Mouse (Mus musculus) intestine, postnatal 0 days (tissue): ENCODE results near the gene Dock2. TPM values are rescaled to one million over a fixed set of nuclear protein-coding genes. Genes with fewer than 3 reads are reported as not detected.

Experiments
- ATAC-seq: fragments of 200-750 bp; cut with Nextera tagmentation; 2 replicates; pipeline ENCODE4 v1.8.0; 2017; ENCODE audit warnings: mild to moderate bottlenecking, moderate TSS enrichment, moderate library complexity
- H3K27ac ChIP-seq: fragments of 300-500 bp; sonication (generic); 2 replicates; pipeline ENCODE4 v1.5.1; 2014; ENCODE audit warnings: mild to moderate bottlenecking, low read depth, low read length, moderate library complexity
- H3K27me3 ChIP-seq: fragments of 300-500 bp; sonication (generic); replicated peaks from 2 replicates; pipeline ENCODE4 v1.6.1; 2014; ENCODE audit warnings: low read length, mixed read lengths; ENCODE audit not compliant: control insufficient read depth, insufficient read depth
- H3K36me3 ChIP-seq: fragments of 300-500 bp; sonication (generic); 2 replicates; pipeline ENCODE4 v1.6.1; 2014; ENCODE audit warnings: mild to moderate bottlenecking, moderate library complexity; ENCODE audit not compliant: control insufficient read depth, insufficient read depth
- H3K4me1 ChIP-seq: fragments of 300-500 bp; sonication (generic); replicated peaks from 2 replicates; pipeline ENCODE4 v1.6.1; 2014; ENCODE audit warnings: antibody characterized with exemption, low read length, mixed read lengths; ENCODE audit not compliant: control insufficient read depth, insufficient read depth
- H3K4me2 ChIP-seq: fragments of 300-500 bp; sonication (generic); replicated peaks from 2 replicates; pipeline ENCODE4 v1.6.1; 2014; ENCODE audit warnings: low read depth, mild to moderate bottlenecking, moderate library complexity
- H3K4me3 ChIP-seq: fragments of 300-500 bp; sonication (generic); 2 replicates; pipeline ENCODE4 v1.5.1; 2014; ENCODE audit warnings: low read depth, low read length
- H3K9ac ChIP-seq: fragments of 300-500 bp; sonication (generic); 2 replicates; pipeline ENCODE4 v1.6.1; 2014; ENCODE audit warnings: mild to moderate bottlenecking, low read depth, low read length
- H3K9me3 ChIP-seq: fragments of 300-500 bp; sonication (generic); 2 replicates; pipeline ENCODE4 v1.6.1; 2016; ENCODE audit warnings: mixed run types; ENCODE audit not compliant: control insufficient read depth
- CTCF ChIP-seq: sonication (generic); IDR thresholded peaks from 2 replicates; pipeline ENCODE4 v1.5.1; 2016; ENCODE audit warnings: low read depth, mild to moderate bottlenecking, control low read depth, antibody characterized with exemption, moderate library complexity
- WGBS: fragments of 180-500 bp; shearing (Covaris S2); extraction: QIAGEN DNeasy Blood & Tissue Kit; methylation state at CpG from one replicate; pipeline ENCODE4 v1.1.7; 2014; 5-methylcytosine and 5-hydroxymethylcytosine counted together
- polyA plus RNA-seq: library from polyadenylated mRNA; unstranded; fragments of >200 nt; fragmentation: Nextera tagmentation; extraction: Ambion mirVana; gene quantifications from 2 replicates; pipeline ENCODE4 v1.2.1, GENCODE M21; 2015

Dock2 gene
- polyA plus RNA-seq, 1 experiment from 2014 or later, result 0.60 TPM

DNA sequence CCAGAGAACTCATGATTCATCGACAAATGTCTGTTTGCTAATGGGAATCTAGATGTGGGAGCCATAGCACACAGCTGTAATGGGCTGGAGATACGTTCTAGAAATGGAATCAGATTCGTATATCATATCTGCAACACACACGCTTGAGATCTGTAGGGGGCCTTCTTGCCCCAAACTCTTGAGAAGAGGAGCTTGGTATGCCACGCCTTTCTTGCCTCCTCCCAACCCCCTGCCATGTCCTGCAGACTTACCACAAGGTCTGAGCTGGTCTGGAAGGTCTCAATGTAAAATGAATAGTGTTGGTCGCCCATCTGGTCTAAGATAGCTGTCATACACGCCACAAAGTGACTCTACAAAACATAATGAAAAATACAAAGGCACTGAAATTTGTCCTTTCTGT lies 471.5 kb downstream of the Dock2 start:
- ATAC-seq, result no peak
- no peak overlapping the region for H3K27ac ChIP-seq
- WGBS, result 64% methylated on average over 7 of the region's 7 CpGs

DNA sequence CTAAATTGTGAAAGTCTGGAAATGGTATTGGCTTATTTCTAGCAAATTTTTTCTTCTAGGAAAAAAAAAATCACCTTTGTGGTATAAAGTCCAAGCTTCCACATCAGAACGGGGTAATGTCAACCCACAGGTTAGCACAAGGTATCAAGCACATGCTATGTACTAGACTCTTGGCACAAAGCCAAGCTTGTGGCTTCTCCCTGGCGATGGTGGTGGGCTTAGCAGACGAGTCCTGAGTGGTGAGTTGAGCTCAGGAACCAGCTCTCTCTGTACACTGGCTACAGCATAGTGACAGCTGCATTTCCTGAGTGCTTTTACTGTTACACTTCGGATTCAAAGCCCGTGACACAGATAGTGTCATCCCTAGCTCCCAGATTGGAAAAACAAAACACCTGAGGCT lies 472.0 kb downstream of the Dock2 start:
- Histone ChIP-seq H3K36me3 (no peaks in the 10 kb centered on the region), H3K4me3 (no peak overlapping the region), H3K9me3 (no peaks in the 10 kb centered on the region), H3K4me2 (no peak overlapping the region), H3K27ac (no peak overlapping the region), H3K9ac (no peak overlapping the region), H3K4me1 (no peaks in the 10 kb centered on the region), H3K27me3 (no peaks in the 10 kb centered on the region)
- WGBS, result 51% methylated on average over 5 of the region's 5 CpGs
- no peak for ATAC-seq
- TF ChIP-seq CTCF, result no peak

More for the DNA sequence above, 471.5 kb downstream of the Dock2 start:
- Histone ChIP-seq H3K36me3 (no peaks in the 10 kb centered on the region), H3K4me3 (no peak overlapping the region), H3K9ac (no peak overlapping the region), H3K9me3 (no peaks in the 10 kb centered on the region), H3K4me2 (no peak overlapping the region), H3K4me1 (no peaks in the 10 kb centered on the region), H3K27me3 (no peaks in the 10 kb centered on the region)
- no peak for TF ChIP-seq CTCF

DNA sequence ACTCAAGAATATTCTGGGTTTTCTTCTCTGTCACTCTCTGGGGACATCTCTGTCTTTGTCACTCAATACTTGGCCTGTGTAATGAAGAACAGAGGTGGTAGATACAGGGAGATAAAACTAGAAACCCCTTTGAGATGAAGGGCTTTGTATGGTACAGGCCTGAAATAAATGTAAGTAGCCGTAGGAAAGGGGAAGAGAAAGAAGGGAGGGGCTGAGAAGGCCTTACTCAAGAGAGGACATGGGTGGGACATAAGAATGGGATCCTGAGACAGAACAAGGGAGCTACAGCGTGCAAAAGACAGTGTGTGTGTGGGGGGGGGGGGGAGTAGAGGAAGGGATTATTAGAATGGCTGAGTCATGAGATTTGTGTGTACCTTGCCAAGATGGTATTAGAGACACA lies 474.3 kb downstream of the Dock2 start:
- 58% methylated on average over 2 of the region's 2 CpGs for WGBS
- TF ChIP-seq CTCF, result no peak
- H3K9me3 ChIP-seq, result no peaks in the 10 kb centered on the region

DNA sequence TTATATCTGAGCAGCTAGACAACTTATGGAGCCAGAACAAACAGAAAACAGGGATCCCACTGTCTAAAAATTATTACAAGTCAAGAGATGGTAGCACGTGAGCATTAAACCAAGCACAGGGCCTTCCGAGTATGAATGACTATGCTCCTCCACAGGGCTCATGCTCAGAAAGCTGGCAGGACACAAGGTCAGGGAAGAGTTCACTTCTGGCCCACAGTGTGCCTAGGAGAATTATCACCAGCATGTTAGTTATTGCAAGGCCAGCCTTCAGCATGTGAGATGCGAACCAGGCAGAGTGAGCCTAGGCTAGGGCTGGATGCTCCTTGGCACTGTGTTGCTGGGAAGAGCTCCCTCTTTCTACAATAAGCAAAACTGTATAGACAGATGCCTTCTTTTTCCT lies 475.0 kb downstream of the Dock2 start:
- no peaks in the 10 kb centered on the region for H3K4me1 ChIP-seq
- no peak for ATAC-seq
- TF ChIP-seq CTCF, result no peak
- no peak overlapping the region for H3K4me2 ChIP-seq
- H3K36me3 ChIP-seq, result no peaks in the 10 kb centered on the region
- H3K9me3 ChIP-seq, result no peaks in the 10 kb centered on the region
- no peaks in the 10 kb centered on the region for H3K27me3 ChIP-seq
- WGBS, result 89% methylated on average over 3 of the region's 3 CpGs
- H3K9ac ChIP-seq, result no peak overlapping the region
- no peak overlapping the region for H3K27ac ChIP-seq
- H3K4me3 ChIP-seq, result no peak overlapping the region

More for the DNA sequence above, 474.3 kb downstream of the Dock2 start:
- Histone ChIP-seq H3K36me3 (no peaks in the 10 kb centered on the region), H3K27ac (no peak overlapping the region), H3K4me2 (no peak overlapping the region), H3K27me3 (no peaks in the 10 kb centered on the region), H3K4me1 (no peaks in the 10 kb centered on the region), H3K4me3 (no peak overlapping the region), H3K9ac (no peak overlapping the region)
- ATAC-seq, result no peak

DNA sequence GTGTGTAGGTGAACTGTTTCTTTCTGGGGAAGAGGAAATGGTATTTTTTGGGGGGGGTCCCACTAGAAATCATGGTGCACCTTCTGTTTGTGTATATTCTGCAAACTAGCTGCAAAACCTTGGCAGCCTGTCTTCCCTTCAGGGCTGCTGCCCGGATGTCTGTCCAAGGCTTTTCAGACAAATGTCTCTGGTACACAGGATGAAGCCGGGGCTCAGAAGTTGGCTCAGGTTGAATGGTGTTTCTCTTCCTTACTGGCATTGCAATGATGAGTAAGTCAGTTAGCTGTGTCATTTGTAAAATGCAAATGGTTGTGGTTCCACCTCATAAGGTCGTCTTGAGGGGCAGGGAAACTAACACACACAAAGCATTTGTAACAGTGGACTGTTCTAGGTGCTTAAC lies 477.5 kb downstream of the Dock2 start:
- Histone ChIP-seq H3K4me3 (no peak overlapping the region), H3K27me3 (no peaks in the 10 kb centered on the region), H3K4me1 (no peaks in the 10 kb centered on the region), H3K9me3 (no peaks in the 10 kb centered on the region), H3K27ac (no peak overlapping the region), H3K4me2 (no peak overlapping the region), H3K36me3 (no peaks in the 10 kb centered on the region), H3K9ac (no peak overlapping the region)
- WGBS, result 74% methylated on average over 3 of the region's 3 CpGs
- no peak for TF ChIP-seq CTCF
- ATAC-seq, result no peak

DNA sequence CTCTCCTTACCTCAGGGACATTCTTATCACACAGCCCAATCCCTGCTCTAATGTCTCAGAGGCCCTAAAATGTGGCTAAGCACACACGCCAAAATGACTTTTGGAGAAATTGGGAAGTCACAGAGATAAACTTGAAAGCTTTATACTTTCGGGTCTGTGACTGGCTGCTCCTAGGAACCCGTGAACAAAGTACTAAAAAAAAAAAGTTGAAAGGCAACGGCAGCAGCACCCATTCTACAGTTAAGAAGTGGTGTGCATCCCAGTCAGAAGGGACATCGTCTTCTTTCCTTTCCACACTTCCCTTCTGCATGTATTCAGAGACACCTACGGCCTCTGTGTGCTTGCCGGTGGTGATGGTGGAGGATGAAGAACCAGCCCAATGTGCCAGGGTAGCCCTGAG lies 483.6 kb downstream of the Dock2 start:
- Histone ChIP-seq H3K27me3 (no peaks in the 10 kb centered on the region), H3K9me3 (no peaks in the 10 kb centered on the region), H3K27ac (no peak overlapping the region), H3K4me2 (no peak overlapping the region), H3K9ac (no peak overlapping the region), H3K4me3 (no peak overlapping the region), H3K36me3 (no peaks in the 10 kb centered on the region), H3K4me1 (no peaks in the 10 kb centered on the region)
- TF ChIP-seq CTCF, result no peak
- no peak for ATAC-seq
- 85% methylated on average over 7 of the region's 7 CpGs for WGBS

DNA sequence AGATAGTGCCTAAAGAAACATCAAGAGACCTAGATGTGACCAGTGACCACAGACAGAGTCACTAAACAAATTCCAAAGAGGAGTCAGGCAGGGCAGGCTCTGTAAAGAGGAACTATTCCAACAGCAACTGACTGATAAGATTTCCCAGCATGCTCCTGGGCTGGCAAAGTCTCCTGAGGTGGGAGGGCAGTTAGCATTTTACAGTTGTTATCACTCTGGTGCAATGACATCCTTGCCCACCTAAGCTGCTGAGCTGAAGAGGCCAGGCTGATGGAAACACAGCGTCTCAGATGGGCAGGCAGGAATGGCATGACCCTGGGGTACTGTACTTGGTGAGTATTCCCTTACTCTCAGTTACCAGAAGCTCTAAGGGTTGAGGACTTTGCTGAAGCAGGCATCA lies 484.1 kb downstream of the Dock2 start:
- WGBS, result 89% methylated on average over 1 of the region's 1 CpGs
- ATAC-seq, result no peak

More for the DNA sequence above, 484.1 kb downstream of the Dock2 start:
- no peak overlapping the region for H3K9ac ChIP-seq
- no peaks in the 10 kb centered on the region for H3K27me3 ChIP-seq
- no peaks in the 10 kb centered on the region for H3K4me1 ChIP-seq
- H3K9me3 ChIP-seq, result no peaks in the 10 kb centered on the region
- no peaks in the 10 kb centered on the region for H3K36me3 ChIP-seq
- H3K4me3 ChIP-seq, result no peak overlapping the region
- TF ChIP-seq CTCF, result no peak
- H3K27ac ChIP-seq, result no peak overlapping the region
- H3K4me2 ChIP-seq, result no peak overlapping the region
